Mouse (Mus musculus) stomach, postnatal 0 days (tissue): Measurements from ENCODE around the gene Vmn1r37. TPM values are rescaled to one million over a fixed set of nuclear protein-coding genes. Genes with fewer than 3 reads are reported as not detected.
"Not testable (repeated sequence)": the region's sequence is repeated elsewhere in the genome, so short reads cannot be mapped to it uniquely, and the experiment has no call there.

Source experiments
- ATAC-seq: fragments of 200-750 bp; cut with Nextera tagmentation; 2 replicates; pipeline ENCODE4 v1.8.0; 2017; ENCODE audit not compliant: low FRiP score, low TSS enrichment
- DNase-seq: peaks from one replicate; pipeline ENCODE4 v3.0.0-alpha.2; 2016; ENCODE audit warnings: low spot score
- H3K27ac ChIP-seq: fragments of 300-500 bp; sonication (generic); replicated peaks from 2 replicates; pipeline ENCODE4 v1.5.1; 2014; ENCODE audit warnings: mild to moderate bottlenecking, control low read depth
- H3K27me3 ChIP-seq: fragments of 300-500 bp; sonication (generic); 2 replicates; pipeline ENCODE4 v1.6.1; 2014; ENCODE audit warnings: low read length; ENCODE audit not compliant: control insufficient read depth, insufficient read depth
- H3K36me3 ChIP-seq: fragments of 300-500 bp; sonication (generic); 2 replicates; pipeline ENCODE4 v1.6.1; 2014; ENCODE audit warnings: low read length, mixed read lengths; ENCODE audit not compliant: control insufficient read depth, insufficient read depth
- H3K4me1 ChIP-seq: fragments of 300-500 bp; sonication (generic); replicated peaks from 2 replicates; pipeline ENCODE4 v1.6.1; 2014; ENCODE audit warnings: antibody characterized with exemption; ENCODE audit not compliant: control insufficient read depth, insufficient read depth
- H3K4me2 ChIP-seq: fragments of 300-500 bp; sonication (generic); replicated peaks from 2 replicates; pipeline ENCODE4 v1.6.1; 2014; ENCODE audit warnings: low read depth, mild to moderate bottlenecking, control low read depth, moderate library complexity
- H3K4me3 ChIP-seq: fragments of 300-500 bp; sonication (generic); 2 replicates; pipeline ENCODE4 v1.5.1; 2014; ENCODE audit warnings: low read depth, low read length, control low read depth
- H3K9ac ChIP-seq: fragments of 300-500 bp; sonication (generic); 2 replicates; pipeline ENCODE4 v1.6.1; 2014; ENCODE audit warnings: mild to moderate bottlenecking, low read length, control low read depth, mixed read lengths
- H3K9me3 ChIP-seq: fragments of 300-500 bp; sonication (generic); 2 replicates; pipeline ENCODE4 v1.6.1; 2016; ENCODE audit warnings: low read length; ENCODE audit not compliant: control insufficient read depth
- CTCF ChIP-seq: IDR thresholded peaks from 2 replicates; pipeline ENCODE4 v1.5.1; 2016; ENCODE audit warnings: antibody characterized with exemption, low read depth, mild to moderate bottlenecking, moderate library complexity
- EP300 ChIP-seq: optimal IDR thresholded peaks from 2 replicates; pipeline ENCODE3; 2016; ENCODE audit warnings: antibody characterized with exemption
- WGBS: fragments of 180-500 bp; shearing (Covaris S2); extraction: QIAGEN DNeasy Blood & Tissue Kit; methylation state at CpG from one replicate; pipeline ENCODE4 v1.1.7; 2014; 5-methylcytosine and 5-hydroxymethylcytosine counted together
- polyA plus RNA-seq: library from polyadenylated mRNA; unstranded; fragments of >200 nt; fragmentation: Nextera tagmentation; extraction: Ambion mirVana; gene quantifications from 2 replicates; pipeline ENCODE4 v1.2.1, GENCODE M21; 2015

The Vmn1r37 gene
- not detected in 2 replicates for polyA plus RNA-seq

GRCm38 (mm10) chr6:66729082-66729481 is at the start of gene Vmn1r37:
Gene Vmn1r37, plus strand, starts transcription at chr6:66729382.
- H3K4me3 ChIP-seq, H3K27ac ChIP-seq, ATAC-seq, H3K36me3 ChIP-seq, H3K4me1 ChIP-seq, H3K9ac ChIP-seq, H3K4me2 ChIP-seq, H3K9me3 ChIP-seq, DNase-seq, H3K27me3 ChIP-seq: not testable (repeated sequence)

- Histone ChIP-seq H3K9me3 (no peaks in the 10 kb centered on the region), H3K36me3 (no peaks in the 10 kb centered on the region), H3K4me2 (no peak within 1 kb of the TSS), H3K9ac (no peak within 1 kb of the TSS), H3K4me1 (no peaks in the 10 kb centered on the region), H3K4me3 (no peak within 1 kb of the TSS), H3K27ac (no peak within 1 kb of the TSS), H3K27me3 (no peaks in the 10 kb centered on the region)
- DNase-seq (no peak), ATAC-seq (no peak)
- no peak for TF ChIP-seq CTCF
- TF ChIP-seq EP300 = no peak
- 75% methylated on average over 3 of the region's 3 CpGs for WGBS
Observed at GRCm38 (mm10) chr6:66685806-66686205, 43.4 kb upstream of the Vmn1r37 start, which contains the start of gene Vmn1r35. Gene Vmn1r35, minus strand, starts transcription at chr6:66685906.

- TF ChIP-seq EP300 (no peak), CTCF (no peak)
- H3K9me3 ChIP-seq = no peaks in the 10 kb centered on the region
- no peak overlapping the region for H3K4me3 ChIP-seq
- ATAC-seq (no peak), DNase-seq (no peak)
- no peaks in the 10 kb centered on the region for H3K4me1 ChIP-seq
- H3K27ac ChIP-seq = no peak overlapping the region
- no peaks in the 10 kb centered on the region for H3K27me3 ChIP-seq
- no peaks in the 10 kb centered on the region for H3K36me3 ChIP-seq
- no peak overlapping the region for H3K4me2 ChIP-seq
- H3K9ac ChIP-seq = no peak overlapping the region
Observed at GRCm38 (mm10) chr6:66708901-66709300, 20.3 kb upstream of the Vmn1r37 start.

- ATAC-seq (no peak), DNase-seq (no peak)
- H3K9me3 ChIP-seq = no peaks in the 10 kb centered on the region
- no peak overlapping the region for H3K4me3 ChIP-seq
- no peaks in the 10 kb centered on the region for H3K36me3 ChIP-seq
- TF ChIP-seq CTCF (no peak), EP300 (no peak)
- no peak overlapping the region for H3K9ac ChIP-seq
- 74% methylated on average over 3 of the region's 3 CpGs for WGBS
- H3K4me1 ChIP-seq = no peaks in the 10 kb centered on the region
- no peak overlapping the region for H3K4me2 ChIP-seq
- H3K27me3 ChIP-seq = no peaks in the 10 kb centered on the region
- no peak overlapping the region for H3K27ac ChIP-seq
Observed at GRCm38 (mm10) chr6:66713854-66714253, 15.3 kb upstream of the Vmn1r37 start.

- DNase-seq, H3K4me2 ChIP-seq, H3K36me3 ChIP-seq, H3K4me3 ChIP-seq, H3K9me3 ChIP-seq, H3K27me3 ChIP-seq, ATAC-seq, H3K27ac ChIP-seq, H3K9ac ChIP-seq, H3K4me1 ChIP-seq: not testable (repeated sequence)
- WGBS = 46% methylated on average over 2 of the region's 2 CpGs
Observed at GRCm38 (mm10) chr6:66719068-66719467, 10.1 kb upstream of the Vmn1r37 start, which contains the start of gene Vmn1r36. Gene Vmn1r36, minus strand, starts transcription at chr6:66719168.

- H3K4me3 ChIP-seq, H3K9ac ChIP-seq, ATAC-seq, H3K27ac ChIP-seq, H3K4me1 ChIP-seq, DNase-seq, H3K27me3 ChIP-seq, H3K4me2 ChIP-seq, H3K9me3 ChIP-seq, H3K36me3 ChIP-seq: not testable (repeated sequence)
Observed at GRCm38 (mm10) chr6:66782527-66782926, 53.3 kb downstream of the Vmn1r37 start, which contains the start of gene Vmn1r38. Gene Vmn1r38, minus strand, starts transcription at chr6:66782627.

Other genes with a start within 250 kb of the Vmn1r37 start
- gene Mad2l1, start 194.0 kb upstream of the Vmn1r37 start, polyA plus RNA-seq = 33.8 and 38.6 TPM in 2 replicates
- not detected in 2 replicates for gene Vmn1r32, start 169.3 kb upstream of the Vmn1r37 start, polyA plus RNA-seq
- not detected in 2 replicates for gene Vmn1r33, start 111.1 kb upstream of the Vmn1r37 start, polyA plus RNA-seq
- gene Vmn1r34, start 85.5 kb upstream of the Vmn1r37 start, polyA plus RNA-seq = not detected in 2 replicates
- not detected in 2 replicates for gene Vmn1r35, start 43.5 kb upstream of the Vmn1r37 start, polyA plus RNA-seq
- gene Vmn1r36, start 10.2 kb upstream of the Vmn1r37 start, polyA plus RNA-seq = not detected in 2 replicates
- 0.07 TPM in 1 of 2 replicates, not detected in the other for gene Vmn1r38, start 53.2 kb downstream of the Vmn1r37 start, polyA plus RNA-seq
- gene Vmn1r39, start 81.2 kb downstream of the Vmn1r37 start, polyA plus RNA-seq = not detected in 2 replicates
- gene Gng12, start 167.0 kb downstream of the Vmn1r37 start, polyA plus RNA-seq = 164 and 166 TPM in 2 replicates